Mouse (Mus musculus) cerebellum, adult 18-20 months (tissue): ENCODE measurements around the gene Anks1b.
A peak's percentile ranks its signal among the peaks of the same experiment; 100 is the strongest.

Experiments used
- DNase-seq, 2 experiments: peaks; one replicate each; pipeline ENCODE4 v3.0.0; 2021

Anks1b gene

DNA sequence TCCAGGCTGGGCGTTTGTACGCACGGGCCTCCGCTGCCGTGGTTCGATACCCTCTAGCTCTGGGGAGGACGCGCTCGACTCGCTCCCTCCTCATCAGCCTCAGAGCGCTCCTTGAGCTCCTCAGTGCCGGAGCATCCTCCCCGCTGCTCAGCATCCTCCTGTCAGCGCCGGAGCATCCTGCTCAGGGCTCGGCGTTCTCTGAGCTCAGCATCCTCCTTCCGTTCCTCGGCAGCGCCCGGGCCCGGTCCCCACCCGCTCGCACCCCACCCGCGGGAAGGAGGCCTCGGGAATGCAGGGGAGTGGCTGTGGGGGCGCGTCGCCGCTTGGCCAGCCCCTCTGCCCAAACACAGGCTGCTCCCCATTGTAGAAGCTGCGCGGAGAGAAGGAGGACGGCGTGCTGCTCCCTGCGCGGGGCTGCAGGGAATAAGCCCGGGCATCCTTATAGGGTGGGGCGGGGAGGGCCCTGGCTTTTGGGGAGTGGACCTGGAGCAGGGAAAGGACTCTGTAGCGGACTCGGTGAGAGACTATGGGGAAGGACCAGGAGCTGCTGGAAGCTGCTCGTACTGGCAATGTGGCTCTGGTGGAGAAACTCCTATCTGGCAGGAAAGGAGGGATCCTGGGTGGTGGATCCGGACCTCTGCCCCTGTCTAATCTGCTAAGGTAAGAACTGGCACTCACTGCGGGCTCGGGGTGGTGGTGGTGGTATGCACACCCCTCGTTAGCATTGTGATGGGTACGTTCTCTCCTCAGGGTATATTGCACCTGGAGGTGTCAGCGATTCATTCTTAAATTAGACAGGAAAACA is at the start of gene Anks1b:
Anks1b (plus strand) TSS at position 364 of the 805 bp plus-strand sequence.
- DNase-seq: peak; percentile 79 to 83

DNA sequence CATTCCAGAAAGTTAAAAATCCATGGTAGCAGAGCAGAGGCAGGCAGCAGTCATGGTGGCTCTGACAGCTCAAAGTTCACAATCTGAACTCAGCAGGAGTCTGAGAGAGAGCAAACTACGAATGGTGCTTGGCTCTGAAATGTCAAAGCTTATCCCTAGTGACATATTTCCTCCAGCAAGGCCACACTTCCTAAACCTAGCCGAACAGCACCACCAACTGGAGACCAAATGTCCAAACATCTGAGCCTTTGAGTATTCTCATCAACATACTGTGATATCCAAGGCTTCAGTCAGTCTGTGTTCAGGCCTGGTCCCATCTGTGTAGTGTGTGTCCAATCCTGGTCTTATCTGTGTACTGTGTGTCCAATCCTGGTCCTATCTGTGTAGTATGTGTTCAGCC is 49.4 kb upstream of the Anks1b start:
- no peak for DNase-seq

DNA sequence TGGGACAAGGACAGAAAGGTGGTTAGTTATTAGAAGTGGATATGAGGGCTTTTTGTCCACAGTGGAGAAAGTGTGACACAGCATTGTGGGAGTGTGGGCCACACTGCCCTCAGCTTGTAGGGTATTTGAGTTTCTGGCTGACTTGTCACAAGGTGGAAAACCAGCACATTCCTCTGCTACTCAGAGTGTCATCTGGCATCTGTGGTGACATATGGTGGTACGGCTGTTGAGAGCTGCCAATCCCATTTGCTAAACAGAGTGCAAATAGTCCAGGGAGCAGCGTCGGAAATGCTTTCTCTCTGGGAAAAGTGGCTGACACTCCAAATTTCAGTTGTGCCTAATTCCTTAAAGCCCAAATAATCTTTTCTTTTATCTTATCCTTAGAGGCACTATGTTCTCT is 46.4 kb upstream of the Anks1b start:
- peak; percentile 85 to 92 for DNase-seq

DNA sequence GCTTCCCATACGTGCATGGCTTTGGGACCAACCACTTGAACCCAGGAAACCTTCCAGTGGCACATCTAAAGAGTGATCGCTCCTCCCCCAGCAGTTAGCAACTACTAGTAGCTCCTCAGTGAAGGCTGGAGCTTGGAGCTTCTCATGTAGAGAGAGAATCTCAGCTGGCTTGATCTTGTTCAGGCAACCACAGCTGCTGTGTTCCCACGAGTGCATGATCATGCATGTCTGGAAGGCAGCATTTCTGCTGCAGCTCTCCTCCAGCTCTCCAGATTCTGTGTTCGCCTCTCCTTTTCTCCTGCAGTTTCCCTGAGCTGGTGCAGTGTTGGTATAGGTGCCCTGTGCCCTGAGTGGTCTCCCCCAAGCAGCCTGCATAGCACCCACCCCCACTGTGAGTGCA is 41.0 kb upstream of the Anks1b start:
- no peak for DNase-seq

DNA sequence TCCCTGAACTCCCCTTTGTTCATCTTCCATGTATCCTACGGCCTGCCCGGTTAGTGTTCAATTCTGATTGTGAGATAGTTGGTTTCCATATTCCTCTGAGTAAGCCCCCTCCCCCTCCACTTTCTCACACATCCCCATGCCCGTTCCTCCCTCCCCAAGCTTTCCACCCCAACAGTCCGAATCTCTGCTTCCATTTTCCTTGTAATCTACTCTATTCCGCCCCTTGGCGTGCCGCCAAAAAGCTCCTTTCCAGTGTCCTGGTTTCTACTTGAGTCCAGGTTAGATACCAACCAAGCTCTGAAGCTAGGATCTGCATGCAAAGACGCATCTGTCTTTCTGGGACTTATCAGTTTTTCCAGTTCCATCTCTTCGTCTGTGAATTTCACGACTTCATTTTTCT is 40.1 kb upstream of the Anks1b start:
- peak; percentile 36 to 47 for DNase-seq

DNA sequence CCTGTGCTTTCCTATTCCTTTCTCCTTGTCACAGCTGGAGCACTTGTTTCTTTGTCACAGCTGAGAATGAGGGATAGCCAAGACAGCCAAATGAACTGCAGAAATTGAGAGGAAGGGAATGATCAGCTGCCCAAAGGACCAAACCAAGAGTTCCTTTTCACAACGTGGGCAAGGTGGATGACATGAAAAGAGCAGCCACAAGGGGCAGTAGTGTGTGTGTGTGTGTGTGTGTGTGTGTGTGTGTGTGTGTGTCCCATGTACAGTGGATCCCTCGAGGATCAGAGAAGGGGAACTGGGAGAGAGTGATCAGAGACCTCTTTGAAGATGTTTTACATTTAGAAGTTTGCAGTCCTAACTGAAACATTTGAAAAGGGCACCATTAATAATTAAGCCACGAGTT is 35.8 kb upstream of the Anks1b start:
- DNase-seq: no peak

DNA sequence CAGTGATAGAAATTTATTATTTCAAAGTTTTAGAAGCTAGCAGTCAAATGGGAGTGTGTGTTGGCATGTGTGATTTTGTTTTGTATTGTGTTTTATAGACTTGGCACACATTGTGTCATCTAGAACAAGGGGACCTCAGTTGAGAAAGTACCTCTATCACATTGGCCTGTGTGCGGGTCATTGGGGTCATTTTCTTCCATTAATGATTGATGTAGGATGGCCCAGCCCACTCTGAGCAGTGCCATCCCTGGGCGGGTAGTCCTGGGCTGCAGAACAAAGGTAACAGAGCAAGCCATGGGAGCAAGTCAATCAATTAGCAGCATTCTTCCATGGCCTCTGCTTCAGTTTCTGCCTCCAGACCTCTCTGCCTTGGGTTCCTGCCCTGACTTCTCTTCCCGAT is 34.5 kb upstream of the Anks1b start:
- DNase-seq: no peak

DNA sequence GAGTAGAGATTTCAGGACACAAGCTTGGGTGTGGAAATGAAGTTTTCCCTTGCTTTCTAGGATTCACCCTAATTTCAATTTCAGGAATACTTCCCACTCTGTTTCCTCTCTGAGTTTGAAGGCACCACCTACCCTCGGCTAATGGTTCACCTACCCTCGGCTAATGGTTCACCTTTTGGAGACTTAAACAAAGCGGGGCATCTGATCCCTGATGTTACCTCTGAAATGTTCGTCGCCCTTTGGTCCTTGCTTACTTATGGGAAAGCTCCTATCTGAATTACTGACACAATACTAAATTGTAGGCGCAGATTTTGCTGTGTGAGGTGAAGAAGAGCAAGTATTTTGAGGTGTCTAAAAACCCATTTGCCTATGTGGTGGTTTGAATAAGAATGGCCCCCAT is 22.4 kb upstream of the Anks1b start:
- DNase-seq: no peak

DNA sequence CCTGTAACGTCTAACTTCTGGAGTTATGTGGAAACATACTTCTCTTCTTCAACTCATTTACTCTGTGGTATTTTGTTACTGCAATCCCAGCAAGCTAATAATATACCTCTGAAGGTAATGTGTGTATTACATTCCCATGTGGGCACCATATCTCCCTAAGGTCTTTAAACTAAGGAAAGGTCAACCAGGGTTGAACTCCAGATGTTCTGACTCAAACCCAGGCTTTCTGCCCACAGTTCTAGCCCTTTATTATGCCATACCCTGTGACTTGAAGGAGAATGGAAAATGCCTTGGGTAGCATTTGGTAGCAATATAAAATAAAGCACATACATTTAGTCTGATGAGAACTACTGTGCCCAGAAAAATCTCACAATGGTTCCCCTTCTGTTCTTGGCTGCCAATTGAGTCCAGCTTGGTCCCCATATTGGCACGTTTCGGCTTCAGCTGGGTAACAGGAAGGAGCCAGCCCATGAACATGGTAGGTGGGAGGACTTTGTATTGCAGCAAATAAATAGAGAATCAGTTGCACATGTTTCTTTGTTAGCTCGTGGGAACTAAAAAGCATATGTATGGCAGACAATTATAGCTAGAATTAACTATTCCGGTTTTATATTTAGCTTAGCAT is 17.9 kb upstream of the Anks1b start:
- DNase-seq: peak in 1 of 2 experiments; percentile 16

DNA sequence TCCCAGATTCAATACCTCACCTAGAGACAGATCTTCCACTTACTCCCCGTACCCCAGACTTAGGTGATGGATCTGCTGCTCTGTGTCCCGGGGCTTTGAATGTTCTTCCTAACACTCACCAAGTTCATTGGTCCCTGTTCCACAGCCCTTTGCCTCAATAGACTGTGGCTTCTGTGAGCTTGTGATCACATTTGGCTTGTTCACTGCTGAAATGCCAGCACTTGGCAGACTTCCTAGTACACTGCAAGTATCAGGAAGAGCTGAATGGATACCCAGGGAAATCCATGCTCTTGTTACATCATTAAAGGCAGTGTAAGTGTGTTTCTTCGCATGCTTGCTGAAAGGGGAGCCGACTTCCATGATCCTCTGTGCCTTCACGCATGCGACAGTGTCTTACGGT is 17.0 kb upstream of the Anks1b start:
- peak; percentile 72 to 81 for DNase-seq

DNA sequence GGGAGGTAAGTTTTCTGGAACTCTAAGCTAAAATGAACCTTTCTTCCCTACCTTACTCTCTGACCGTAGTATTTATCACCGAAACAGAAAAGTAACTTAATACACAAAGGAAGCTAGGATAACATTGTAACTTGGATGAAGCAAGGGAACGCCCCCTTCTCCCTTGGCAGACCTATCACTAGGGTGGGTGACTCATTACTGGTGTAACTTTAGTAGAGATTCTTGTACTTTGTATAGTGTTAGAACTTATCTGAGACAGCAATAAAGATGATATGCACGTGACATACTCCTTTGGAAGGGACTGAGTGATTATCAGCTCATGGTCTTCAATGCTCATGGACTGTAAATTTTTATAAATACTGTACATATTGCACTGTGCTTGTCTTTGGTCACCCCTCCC is 5.1 kb upstream of the Anks1b start:
- DNase-seq: no peak

DNA sequence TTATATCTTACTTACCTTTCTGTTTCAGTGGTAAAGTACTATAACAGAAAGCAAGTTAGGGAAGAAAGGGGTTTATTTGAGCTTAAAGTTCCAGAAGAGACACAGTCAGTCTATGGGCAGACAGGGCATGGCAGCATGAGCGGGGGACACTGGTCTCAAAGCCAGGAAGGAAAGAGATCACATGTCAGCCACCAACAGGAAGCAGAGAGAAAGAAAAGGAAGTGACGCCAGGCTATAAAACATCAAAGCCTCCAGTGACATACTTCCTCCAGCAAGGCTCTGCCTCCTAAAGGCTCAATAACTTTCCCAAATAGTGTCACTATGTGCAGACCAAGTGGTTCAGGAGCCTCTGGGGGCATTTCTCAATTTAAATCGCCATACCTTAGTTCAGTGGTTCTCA is 4.5 kb upstream of the Anks1b start:
- DNase-seq: no peak

DNA sequence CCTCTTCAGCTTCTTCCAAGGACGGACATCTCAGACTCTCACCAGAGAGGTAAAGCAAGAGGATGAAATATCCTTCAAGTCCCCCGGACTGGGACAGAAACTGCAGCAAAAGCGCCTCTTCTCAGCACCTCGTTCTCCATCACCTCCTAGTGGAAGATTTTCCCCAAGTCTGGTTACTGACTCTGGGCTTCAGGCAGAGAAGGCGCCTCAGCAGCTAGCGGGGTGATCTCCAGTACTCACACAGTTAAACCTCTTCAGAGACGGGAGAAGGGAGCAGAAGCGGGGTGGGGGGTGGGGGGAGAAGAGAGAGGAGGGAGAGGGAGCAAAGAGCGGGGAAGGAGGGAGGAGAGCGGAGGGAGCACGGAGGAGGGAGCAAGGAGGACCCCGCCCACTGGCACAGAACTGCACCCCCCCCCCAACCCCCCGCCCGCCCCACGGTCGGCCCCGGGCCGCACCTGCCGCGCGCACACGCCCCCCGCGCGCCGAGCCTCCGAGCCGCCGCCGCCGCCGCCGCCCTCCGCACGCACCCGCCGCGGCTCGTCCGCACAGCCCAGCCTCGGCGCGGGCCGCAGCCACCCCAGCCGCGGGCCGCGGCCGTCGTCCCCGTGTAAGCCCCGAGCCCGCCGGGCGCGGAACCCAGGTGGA is 686 bp upstream of the Anks1b start:
- DNase-seq: peak in 1 of 2 experiments; percentile 86

DNA sequence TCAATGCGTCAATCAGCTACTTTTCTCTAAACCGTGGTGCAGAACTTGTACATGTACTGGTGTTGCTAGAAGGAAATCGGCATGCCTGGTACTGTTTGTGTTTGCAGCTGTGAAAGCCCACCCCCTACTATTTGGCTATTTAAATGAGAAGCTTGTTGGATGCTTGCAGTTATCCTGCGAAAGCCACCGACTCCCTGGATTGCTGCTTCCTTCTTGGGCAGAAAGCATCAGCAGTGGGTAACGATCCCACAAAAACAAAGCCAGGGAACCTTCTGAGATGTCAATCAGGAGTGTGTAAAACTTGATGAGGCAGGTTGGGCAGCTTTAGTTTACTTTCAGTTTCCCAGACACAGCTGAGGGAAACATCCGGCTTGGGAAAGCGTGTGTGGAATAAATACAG is 727 bp downstream of the Anks1b start:
- peak in 1 of 2 experiments; percentile 40 for DNase-seq

DNA sequence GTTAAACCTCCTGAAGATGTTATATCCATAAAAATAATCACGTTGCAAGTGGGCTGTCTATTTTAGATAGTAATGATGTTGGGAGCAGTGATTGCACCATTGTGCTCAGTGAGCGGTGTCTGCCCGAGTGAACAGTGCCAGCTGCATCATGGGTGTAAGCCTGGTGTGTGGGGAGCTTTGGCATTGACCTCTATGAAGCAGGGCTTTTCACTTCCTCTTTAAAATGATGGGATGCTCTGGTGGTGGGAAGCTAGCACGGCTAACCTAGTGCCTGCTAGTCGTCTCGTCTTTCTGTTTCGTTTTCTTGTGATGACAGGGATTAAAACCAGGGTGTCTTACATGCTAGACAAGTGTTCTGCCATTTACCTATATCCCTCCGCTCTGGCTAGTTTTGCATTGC is 10.3 kb downstream of the Anks1b start:
- DNase-seq: no peak

DNA sequence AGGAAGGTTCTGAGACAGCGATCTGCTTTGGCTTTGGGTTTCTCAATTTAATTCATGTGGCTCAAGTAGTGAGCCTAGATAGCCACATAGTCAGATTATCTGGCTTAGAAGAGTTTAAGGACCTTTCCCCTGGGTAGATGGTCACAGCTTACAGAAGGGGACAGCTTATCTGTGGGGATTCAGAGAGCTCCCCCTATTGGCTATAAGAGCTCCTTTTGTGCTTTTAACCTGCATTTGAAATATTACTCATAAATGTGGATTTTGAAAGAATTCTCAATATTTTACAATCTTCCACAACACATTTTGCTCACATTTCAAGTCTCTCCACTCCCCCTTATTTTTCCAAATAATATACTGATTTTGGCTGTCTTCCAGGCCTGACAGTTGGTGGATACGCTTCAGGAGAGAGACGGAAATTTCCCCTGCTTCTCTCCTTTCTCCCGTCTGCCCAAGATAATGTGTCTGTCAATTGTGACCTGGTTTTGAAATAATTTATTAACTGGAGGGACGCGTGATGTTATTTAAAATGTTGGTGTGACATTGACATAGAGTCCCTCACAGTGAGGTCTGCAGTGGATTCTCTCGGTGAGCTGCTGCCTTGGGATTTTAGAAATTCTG is 29.5 kb downstream of the Anks1b start:
- peak; percentile 72 to 81 for DNase-seq

DNA sequence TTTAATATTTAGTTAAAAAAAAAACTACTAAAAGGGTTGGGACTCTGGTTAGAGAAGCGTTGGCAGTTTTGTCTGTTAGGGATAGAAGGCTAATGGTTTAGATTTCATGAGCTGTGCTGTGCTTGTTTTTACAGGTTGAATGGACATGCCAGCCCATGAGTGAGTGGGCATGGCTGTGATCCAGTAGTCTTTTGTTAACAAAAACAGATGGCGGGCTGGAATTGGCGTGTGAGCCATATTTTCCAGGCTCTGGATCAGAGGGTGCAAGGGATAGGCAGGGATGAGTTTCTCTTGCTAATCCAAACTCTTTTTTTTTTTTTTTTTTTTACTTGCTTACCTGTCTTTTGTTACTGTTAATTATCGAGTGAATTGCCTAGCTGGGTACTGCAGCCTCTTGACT is 38.6 kb downstream of the Anks1b start:
- DNase-seq: peak; percentile 87 to 92

DNA sequence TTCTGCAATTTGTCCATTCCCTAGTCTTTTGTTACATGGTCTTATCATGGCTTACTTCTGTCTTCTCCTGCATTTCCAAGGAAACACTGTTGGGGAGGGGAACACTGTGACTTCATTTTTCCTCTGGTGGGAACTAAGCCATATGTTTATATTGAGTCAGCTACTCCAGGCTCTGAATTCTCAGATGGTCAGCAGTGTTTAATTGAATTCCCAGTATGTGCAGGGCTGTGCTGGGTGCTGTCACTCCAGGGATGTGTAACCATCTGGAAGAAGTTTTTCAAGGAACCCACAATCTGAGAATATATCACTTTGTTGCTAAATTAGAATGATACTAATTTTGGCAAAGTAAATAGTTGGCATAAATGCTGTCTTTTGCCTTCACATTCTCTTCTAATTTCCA is 39.9 kb downstream of the Anks1b start:
- no peak for DNase-seq

DNA sequence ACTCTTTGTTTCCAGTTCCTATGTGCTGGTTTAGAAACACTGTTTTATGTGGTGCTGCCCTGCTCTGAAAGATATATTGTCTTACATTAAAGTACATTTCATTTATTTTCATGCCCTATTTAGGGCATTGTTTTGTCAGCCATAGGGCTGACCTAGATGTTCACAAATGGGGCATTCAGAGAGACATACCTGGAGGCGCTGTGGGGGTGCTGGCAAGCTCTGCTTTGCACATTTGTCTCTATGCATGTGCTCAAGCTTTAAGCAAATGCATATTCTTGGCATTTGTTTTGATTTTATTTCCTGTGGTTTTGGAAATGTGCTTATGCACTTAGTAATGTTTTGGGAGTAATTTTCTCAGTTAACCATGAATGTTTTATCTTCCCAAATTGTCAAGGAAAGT is 43.8 kb downstream of the Anks1b start:
- DNase-seq: peak; percentile 92 to 95

DNA sequence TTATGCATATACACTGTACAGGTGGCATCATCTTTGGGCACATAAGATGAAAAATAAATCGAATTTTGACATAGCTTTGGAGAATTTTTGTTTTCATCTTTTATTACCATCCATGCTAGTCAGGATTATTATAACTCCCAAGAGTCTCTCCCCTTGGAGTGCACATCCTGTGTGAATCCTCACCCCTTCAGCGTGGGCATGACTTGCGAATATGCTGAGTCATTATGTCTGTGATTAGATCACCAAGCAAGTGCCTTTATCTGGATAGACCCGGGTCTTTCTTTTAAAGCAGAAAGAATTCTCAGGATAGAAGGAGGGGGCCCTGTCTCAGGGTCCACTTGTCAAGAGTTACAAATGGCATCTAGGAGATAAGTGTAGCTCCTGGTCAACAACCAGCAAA is 48.7 kb downstream of the Anks1b start:
- no peak for DNase-seq

DNA sequence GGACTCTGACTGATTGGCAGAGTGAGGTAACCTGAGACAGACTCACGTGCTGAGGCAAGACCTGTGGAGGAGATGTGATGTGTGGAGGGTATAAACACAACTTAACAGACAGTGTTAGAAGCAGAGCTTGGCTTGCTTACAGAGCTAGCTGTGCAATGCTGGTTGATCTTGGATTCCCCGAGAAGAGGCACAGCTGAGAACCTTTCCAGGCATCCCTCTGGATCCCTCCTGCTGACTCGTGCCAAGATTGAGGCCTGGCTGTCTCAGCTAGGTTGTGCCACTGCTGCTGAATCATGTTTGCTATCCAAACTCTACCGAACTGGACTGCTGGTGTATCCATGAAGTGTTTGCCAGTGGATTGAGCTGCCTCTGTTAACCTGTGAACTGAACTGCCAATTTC is 68.9 kb downstream of the Anks1b start:
- DNase-seq: peak in 1 of 2 experiments; percentile 37

DNA sequence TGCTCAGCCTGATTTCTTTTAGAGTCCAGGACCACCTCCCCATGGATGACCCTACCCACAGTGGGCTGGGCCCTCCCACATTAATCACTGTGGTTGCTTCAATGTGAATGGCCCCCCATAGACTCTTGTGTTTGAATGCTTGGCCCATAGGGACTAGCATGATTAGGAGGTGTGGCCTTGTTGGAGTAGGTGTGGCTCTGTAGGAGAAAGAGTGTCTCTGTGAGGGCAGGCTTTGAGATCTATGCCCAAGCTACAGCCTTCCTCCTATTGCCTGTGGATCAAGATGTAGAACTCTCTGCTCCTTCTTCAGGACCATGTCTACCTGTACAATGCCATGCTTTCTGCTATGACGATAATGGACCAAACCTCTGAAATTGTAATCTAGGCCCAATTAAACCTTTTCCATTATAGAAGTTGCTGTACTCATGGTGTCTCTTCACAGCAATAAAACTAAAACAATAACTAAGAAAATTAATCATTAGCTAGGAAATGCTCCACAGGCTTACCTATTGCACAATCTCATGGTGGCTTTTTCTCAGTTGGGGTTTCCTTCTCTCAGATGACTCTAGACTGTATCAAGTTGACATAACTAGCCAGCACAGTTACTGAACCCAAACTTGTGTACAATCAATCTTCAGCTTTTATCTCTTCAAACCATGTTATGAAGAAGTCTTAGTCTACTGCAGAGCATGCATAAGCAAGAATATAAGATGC is 73.5 kb downstream of the Anks1b start:
- DNase-seq: no peak

DNA sequence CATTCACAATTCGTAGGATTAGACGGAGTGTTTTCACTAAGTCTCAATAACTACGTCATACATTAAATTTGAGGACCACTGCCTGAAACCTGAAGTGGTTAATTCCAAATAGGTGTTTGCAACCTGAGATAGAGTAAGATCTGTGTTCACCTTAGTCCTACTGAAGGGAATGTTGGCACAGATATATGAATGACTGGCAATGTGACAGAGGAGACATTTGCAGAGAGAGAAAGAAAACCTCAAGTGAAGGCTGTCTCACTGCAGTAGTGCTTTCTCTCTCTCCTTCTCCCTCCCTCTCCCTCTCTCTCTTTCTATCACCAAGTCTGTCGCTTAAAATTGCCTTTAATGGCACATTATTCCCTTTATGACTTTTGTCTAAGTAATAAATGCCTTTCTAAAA is 101.1 kb downstream of the Anks1b start:
- peak; percentile 17 to 27 for DNase-seq
